Mouse (Mus musculus): ENCODE data around the gene Jade1.
A peak's percentile ranks its signal among the peaks of the same experiment; 100 is the strongest.

Jade1 gene

GRCm38 (mm10) chr3:41555491-41556381 lies at the start of gene Jade1:
TSS of gene Jade1 (plus strand) at chr3:41555731.
- DNase-seq = no peak

GRCm38 (mm10) chr3:41509441-41509840 lies 46.1 kb upstream of the Jade1 start:
- DNase-seq = peak; percentile 62

GRCm38 (mm10) chr3:41510191-41510590 lies 45.3 kb upstream of the Jade1 start:
- DNase-seq = no peak

GRCm38 (mm10) chr3:41510750-41511149 lies 44.8 kb upstream of the Jade1 start:
- DNase-seq = no peak

DNA sequence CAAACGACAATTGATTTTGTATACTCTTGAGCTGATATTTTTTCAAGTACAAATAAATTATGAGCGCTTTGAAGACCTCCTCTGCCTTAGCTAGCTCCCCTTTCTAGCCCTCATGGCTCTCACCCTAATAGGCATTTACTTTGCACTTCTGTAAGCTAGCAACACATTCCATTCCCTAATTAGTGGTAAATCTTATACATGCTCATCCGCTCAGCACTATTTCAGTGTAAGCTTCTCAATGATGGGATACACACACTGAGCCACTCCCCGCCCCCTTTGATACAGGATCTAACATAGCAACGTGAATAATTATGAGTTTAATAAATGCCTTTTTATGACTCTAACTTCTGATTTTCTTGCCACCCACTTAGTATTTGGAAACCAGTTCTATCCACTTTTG lies 41.5 kb upstream of the Jade1 start:
- no peak for DNase-seq

DNA sequence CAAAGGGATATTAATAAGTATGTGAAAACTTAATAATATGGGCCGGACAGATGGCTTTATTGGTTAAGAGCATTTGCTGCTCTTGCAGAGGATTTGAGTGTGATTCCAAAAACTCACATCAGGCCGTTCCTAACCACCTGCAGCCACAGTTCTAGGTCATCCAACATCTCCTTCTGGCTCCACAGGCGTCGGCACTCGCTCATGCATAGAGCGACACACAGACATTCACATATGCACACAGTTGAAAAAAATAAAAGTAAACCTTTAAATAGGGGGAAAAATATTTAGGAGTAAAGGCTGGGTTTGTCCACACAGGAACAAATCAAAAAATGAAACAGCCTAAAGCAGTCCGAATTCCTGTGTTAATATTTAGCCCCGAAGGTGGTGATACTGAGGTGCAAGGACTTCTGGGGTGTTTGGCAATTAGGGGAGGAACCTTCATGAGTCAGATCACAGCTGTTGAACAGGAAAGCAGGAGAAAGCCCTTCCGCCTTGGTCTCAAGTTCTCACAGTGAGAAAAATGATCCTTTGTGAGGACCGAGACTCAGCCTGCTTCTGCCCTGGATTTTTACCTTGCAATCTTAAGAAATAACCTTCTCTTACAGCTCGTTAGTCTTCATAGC lies 40.7 kb upstream of the Jade1 start:
- DNase-seq = peak; percentile 29

- no peak for DNase-seq
Observed at GRCm38 (mm10) chr3:41516961-41517518, 38.5 kb upstream of the Jade1 start.

GRCm38 (mm10) chr3:41520925-41521324 lies 34.6 kb upstream of the Jade1 start:
- DNase-seq = no peak

GRCm38 (mm10) chr3:41521733-41522132 lies 33.8 kb upstream of the Jade1 start:
- no peak for DNase-seq

DNA sequence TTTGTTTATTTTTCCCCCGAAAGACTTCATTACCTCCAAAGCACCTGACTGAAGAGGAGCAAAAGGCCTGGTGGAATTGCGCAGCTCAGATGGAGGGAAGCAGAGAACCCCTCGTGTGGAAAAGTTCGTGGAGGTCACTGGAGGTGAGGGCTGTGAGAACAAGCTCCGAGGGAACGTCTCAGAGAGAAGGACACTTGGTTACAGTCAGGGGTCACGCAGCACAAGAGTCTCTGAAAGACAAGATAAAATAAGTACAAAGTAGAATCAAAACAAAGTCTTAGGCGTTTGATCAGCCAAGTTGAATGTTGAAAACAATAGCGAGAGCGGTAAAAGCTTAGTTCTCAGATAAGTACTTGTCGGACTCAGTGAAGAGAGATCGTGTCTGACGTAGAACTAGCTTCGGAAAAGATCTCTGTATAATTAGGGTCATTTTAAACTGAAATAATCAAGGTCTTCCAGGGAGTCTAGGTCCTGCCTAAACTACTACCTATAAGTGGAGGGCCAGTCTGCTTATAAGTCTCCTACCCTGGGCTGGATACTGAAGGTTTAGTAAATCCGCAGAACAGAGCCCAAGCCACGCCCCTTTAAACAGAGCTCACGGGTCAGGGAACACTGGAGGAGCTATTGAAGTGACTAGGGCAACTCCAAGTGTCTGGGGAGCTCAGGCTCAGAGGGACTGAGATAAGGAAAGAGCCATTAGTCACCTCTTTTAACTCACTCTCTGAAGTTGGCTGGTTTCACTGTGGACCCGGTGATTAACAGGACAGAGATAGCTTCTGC lies 33.1 kb upstream of the Jade1 start:
- peak; percentile 62 for DNase-seq

DNA sequence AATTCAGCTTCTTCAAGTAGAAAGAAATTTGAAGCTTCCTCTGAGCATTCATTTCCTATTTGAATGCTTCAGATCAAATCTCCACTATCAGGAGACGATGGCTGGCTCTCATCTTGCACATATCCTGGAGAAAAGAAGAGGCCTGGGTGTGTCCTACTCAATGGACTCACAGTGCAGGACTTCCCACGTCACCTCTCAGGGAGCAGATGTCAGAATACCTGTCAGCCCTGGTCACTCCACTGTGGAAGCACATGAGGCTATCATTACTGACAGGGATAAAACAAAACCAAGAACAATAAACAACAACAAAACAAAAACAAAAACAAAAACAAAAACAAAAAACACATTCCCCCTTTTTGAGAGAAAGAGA lies 32.5 kb upstream of the Jade1 start:
- DNase-seq = no peak

DNA sequence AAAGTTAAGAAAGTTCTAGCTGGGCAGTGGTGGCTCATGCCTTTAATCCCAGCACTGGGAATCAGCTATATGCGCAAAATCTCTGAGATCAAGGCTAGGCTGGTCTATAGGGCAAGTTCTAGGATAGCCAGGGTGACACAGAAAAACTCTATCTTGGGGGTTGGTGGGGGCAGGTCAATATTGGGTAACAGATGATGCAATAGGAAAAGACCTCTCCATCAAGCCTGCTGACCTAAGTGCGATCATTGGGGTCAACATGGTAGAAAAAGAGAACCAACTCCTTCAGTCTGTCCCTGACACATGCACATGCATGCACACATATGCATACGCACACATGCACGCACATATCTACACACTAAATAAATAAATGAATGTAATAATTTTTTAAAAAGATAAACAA lies 32.1 kb upstream of the Jade1 start:
- DNase-seq = no peak

GRCm38 (mm10) chr3:41528291-41528969 lies 27.1 kb upstream of the Jade1 start:
- DNase-seq = no peak

DNA sequence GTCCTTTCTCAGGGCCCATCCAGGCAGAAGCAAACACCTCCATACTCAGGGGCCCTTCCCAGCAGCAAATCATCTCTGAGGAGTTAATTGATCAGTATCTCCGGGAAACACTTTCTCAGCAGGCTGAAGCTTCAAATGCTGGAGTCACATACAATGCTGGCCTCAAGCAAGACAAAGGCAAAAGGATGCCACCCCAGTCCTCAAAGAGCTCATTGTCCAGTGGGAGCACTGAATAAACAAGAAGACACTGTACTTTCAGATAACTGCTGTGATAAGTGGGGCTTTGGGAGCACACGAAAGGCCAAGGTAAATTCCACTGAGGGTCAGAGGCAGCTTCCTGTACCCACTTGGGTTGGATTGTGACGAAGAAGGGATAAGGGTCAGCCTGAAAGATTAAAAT lies 25.4 kb upstream of the Jade1 start:
- no peak for DNase-seq

- no peak for DNase-seq
Observed at GRCm38 (mm10) chr3:41531541-41531940, 24.0 kb upstream of the Jade1 start.

DNA sequence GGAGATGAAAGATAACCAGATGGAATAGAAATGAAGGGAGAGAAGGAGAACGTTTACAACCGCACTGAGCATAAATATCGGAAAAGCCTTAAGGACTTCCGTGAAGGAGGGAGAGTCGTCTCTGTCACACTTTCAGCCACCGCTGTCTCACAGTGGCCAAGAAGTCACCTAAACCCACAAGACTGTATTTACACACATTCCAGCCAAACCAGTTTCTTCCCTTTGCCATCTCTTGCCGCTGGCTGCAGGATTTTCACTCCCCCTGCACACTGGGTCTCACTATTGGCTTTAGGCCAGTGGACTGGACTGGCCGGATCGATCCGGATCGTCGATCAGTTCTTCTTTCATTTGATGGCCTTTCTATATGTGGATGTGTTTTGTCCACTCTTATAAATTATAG lies 23.4 kb upstream of the Jade1 start:
- DNase-seq = no peak

GRCm38 (mm10) chr3:41533660-41534059 lies 21.9 kb upstream of the Jade1 start:
- peak; percentile 88 for DNase-seq

DNA sequence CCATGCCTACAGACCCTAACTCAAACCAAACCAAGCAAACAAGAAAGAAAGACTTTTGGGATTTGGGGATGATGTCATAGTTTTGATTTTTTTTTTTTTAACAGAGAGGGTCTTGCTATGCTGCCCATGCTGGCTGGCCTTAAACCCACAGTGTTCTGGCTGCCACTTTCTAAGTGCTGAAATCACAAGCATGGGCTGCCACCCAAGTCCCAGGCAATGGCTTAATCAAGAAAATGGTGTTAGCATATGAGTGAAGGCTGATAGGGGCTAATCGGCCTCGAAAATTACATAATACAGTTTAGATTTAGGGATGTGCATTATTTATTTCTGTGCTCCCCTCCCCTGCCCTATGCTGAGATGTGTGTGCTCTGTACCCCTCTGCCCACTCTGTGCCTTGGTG lies 17.6 kb upstream of the Jade1 start:
- no peak for DNase-seq

GRCm38 (mm10) chr3:41541313-41541712 lies 14.2 kb upstream of the Jade1 start:
- no peak for DNase-seq

GRCm38 (mm10) chr3:41544451-41544850 lies 11.1 kb upstream of the Jade1 start:
- DNase-seq = no peak

DNA sequence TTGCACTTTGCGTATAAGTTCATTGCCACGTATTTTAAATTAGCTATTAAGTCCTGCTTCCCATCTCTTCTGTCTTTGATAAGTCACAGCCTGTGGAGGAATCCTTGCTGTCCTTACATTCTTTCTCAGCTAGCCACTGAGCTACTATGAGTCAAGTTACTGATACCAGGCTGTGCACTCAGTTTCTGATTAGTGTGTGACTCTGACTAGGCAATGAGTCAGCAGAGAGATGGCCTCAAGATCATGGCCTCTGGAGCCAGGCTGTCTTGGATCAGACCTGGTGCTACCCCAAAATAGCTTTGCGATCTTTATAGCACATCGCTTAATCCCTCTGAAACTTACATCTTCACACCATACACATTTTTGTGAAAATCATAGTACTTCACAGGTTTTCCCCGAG lies 8.2 kb upstream of the Jade1 start:
- DNase-seq = no peak

- DNase-seq = no peak
Observed at GRCm38 (mm10) chr3:41548238-41548637, 7.3 kb upstream of the Jade1 start.

DNA sequence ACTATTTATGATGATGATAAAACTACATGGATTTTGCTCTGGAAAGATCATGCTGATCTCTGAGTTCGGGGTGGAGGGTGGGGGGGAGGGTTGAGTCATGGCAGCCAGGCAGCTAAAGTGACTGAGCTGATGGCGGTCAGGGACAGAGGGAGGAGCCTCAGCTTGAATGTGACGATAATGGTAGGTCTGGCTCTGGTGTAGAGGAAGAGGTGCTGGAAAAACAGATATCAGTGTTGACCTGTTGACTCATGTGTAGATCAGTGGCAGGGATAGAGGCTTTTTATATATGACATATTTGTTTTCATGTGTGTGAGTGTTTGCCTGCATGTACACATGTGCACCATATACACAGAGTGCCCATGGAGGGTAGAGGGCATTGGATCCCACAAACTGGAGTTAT lies 3.9 kb upstream of the Jade1 start:
- DNase-seq = no peak

Measured in kidney, adult 11 months (tissue).